Mouse (Mus musculus) olfactory bulb, adult 2 months (tissue): ENCODE results near the gene Tmem203.

Experiments used
- CTCF ChIP-seq: fragments of 200-500 bp; IDR thresholded peaks from 2 replicates; pipeline ENCODE4 v1.5.1; 2012; ENCODE audit warnings: low read depth, mild to moderate bottlenecking, low read length, moderate library complexity; ENCODE audit not compliant: insufficient read depth
- POLR2A ChIP-seq: fragments of 200-500 bp; IDR thresholded peaks from 2 replicates; pipeline ENCODE4 v1.6.1; 2012; ENCODE audit warnings: mild to moderate bottlenecking, low read depth, low read length, moderate library complexity; ENCODE audit not compliant: insufficient read depth

- TF ChIP-seq POLR2A, result no peak
- no peak for TF ChIP-seq CTCF
Measured at GRCm38 (mm10) chr2:25258887-25259286, 3.6 kb downstream of the Tmem203 start.
